Mouse (Mus musculus) testis, adult 2 months (tissue): Measurements from ENCODE around the gene Sirt6.

Experiments
- CTCF ChIP-seq: fragments of 200-500 bp; IDR thresholded peaks from 2 replicates; pipeline ENCODE4 v1.5.1; 2012; ENCODE audit warnings: low read depth, mild to moderate bottlenecking, inconsistent platforms, low read length, moderate library complexity; ENCODE audit not compliant: control insufficient read depth, insufficient read depth, insufficient replicate concordance
- POLR2A ChIP-seq: fragments of 200-500 bp; IDR thresholded peaks from 2 replicates; pipeline ENCODE4 v1.6.1; 2012; ENCODE audit warnings: low read depth, mild to moderate bottlenecking, inconsistent platforms, low read length, moderate library complexity; ENCODE audit not compliant: control insufficient read depth

GRCm38 (mm10) chr10:81608308-81608707 lies 19.3 kb downstream of the Sirt6 start:
- no peak for TF ChIP-seq CTCF
- TF ChIP-seq POLR2A = no peak
